Mouse (Mus musculus) regulatory T cell (primary cell): ENCODE measurements around the gene Ski.

Experiments used
- in situ Hi-C: fragments of 300-600 bp; cut with MboI, MseI; formaldehyde crosslinking; loops from one replicate; pipeline ENCODE4 v1.15.1; 2025; ENCODE audit warnings: high pct_unique_total_duplicates

Ski gene

DNA sequence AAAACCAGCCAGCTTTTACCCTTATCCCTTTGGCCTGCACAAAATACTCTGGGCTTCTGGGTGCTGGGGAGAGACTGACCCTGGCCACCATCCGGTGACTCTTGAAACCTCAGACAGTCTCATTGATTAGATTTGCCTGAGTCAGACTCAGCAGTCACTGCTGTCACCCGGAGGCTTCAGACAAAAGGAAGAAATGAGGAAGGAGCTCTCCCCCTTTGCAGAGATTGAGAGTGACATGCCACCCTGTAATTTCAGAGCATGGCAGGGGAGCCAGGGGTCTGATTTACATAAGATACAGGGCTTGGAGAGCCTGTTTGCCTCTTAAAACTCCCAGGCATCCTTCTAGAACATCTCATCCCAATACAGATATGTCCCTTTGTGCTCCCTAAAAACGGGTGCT is 89.2 kb downstream of the Ski start:
- in situ Hi-C loops, result loop anchor here (10.0 kb wide), 1 partner anchor 528 kb away; no protein-coding TSS in a partner anchor

DNA sequence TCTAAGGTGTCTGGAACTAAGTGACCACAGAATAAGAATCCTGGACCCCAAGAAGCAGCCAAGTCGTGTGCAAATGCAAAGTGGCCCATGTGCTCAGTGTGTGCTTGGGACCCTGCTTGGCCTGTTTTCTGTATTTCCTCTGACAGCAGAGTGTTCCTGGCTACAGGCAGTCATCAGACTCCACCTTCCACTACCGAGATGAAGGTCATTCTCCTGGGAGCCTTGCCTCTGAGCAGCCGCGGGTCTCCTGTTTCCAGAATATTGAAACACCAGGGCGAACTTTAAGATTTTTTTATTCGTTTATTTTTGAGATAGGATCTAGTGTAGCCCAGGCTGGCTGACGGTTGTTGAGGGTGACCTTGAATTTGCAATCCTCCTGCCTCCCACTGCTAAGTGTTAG is 91.8 kb downstream of the Ski start:
- in situ Hi-C loops, result loop anchor here (10.0 kb wide), 1 partner anchor 526 kb away; no protein-coding TSS in a partner anchor

DNA sequence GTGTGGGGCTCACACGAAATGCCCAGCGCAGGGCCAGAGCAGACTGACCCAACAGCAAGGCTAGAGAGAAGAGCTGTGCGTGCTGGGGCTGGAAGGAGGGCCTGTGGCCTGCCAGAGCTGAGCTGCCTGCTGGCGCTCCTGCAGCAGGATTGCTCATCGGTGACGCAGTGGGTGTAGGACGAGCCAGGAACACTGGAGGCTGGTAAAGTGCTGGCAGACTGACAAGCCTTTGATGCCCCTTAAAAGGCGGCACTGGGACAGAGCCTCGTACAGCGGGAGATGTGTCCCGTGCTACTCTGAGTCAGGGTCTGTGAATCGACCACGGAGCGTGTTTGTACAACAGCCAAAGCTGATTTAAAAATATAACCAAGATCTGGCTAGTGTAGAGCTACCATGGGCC is 92.4 kb downstream of the Ski start:
- in situ Hi-C loops, result loop anchor here (10.0 kb wide), 1 partner anchor 525 kb away; no protein-coding TSS in a partner anchor

DNA sequence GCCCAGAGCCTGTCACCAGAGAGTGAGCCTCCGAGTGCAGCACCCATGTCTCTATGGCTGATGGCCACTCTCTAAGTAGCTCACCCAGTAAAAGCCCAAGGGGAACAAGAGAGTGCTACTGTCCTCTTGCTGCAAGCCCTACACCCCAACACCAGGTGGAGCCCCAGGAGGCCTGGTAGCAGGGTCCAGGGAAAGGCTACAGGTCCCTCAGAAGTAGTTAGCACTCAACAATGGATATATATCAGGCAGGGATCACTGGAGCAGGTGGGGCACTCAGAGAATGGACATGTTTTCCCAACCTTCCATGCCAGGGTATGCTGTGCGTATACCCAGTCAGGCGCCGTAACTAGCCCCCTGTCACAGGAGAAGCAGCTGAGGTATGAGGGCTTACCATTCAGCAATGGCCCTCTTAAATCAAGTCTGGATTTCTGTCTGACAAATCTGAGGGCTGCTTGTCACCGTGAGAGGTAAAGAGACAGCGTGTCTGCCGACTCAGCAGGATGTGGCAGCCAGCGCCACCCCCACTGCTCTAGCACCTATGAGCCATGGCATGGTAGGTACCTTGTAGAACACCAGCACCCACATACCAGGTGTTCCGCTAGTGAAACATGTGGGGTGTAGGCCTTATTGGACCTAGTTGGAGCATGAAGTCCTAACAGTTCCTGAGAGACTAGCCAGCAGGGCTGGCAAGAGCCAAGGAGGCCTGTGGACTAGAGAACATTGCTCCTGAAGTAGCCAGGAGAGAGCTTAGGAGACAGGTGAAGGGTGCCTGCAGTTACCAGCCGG is 93.1 kb downstream of the Ski start:
- in situ Hi-C loops, result no loop called here

DNA sequence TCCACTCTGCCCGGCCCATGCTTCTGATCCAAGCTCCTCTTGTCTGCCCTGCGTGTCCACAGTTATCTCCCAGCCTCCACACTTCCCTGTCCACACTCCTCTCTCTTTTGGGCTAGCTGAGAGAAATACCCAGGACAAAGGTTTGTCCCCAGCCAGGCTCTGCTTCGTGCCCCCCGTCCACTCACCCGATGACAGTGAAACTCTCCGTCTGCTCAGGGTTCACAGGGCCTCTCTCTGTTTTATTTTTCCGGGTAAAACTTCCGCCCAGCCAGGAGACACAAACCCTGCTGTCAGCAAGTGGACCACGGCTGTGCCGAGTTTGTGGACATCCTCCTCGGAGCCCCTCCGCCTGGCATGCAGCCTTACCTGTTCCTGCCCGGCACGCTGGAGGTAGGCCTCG is 94.0 kb downstream of the Ski start:
- in situ Hi-C loops, result no loop called here

DNA sequence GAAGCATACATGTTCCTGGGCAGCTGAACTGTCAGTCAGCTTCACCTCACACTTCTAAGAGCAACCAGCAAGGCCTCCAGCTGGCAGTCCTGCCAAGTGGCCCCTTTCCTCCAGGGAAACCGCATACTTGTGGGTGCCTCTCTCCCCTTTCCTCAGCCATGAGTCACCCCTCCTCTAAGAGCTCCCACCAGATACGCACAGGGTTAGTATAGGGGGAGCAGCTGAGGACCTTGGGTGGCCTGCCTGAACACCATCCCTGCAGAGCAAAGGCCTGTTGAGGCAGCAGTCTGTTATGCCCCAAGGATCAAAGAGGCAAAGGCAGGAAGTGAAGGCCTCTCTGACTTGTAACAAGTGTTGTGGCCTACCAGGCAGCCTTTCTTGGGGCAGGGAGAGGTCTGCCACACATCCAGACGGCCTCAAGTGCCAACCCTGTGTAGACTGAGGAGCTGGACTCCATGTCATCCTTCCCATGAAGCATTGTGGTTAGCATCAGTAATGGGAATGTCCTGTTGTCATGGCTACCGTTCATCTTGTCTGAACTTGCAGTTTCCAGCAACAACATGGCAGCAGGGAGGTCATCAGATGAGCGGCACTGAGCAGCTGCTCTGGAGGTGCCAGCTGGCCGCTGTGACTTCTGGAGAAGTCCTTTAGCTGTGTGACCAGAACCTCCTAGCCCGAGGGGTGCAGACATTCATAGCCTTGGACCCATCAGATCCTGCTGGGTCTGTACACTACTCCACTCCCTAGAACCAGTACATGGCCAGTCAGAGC is 95.6 kb downstream of the Ski start:
- in situ Hi-C loops, result no loop called here

DNA sequence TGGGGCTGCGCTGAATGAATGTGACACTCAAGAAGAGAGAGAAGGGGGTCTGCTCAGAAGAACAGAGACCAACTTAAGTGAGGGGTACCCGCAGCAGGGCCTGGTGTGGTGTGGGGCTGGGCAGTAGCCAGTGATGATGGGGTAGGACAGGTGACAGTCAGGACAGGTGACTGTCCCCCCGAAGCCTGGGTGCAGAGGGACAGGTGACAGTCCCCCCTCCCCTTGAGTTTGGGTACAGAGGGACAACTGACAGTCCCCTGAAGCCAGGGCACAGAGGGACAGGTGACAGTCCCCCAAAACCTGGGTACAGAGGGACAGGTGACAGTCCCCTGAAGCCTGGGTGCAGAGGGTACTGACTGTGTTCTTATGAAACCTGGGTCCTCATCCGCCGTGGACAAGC is 96.2 kb downstream of the Ski start:
- in situ Hi-C loops, result no loop called here

DNA sequence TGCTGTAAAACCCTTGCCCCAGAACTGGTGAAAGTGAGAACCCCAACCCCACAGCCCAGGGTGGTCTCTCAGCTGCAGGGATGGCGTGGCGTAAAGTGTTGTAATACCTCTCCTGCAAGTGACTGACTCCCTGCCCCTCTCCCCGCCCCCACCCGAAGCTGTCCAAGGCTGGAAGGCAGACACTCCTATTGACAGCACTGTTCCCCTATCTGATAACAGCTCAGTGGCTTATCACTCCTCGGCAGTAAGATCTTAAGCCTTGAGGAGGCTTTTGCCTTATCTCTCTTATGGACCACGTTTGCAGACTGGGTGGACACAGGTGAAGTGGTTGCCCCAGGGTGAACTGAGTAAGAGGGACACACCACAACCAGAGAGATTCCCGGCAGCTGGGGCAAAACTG is 97.1 kb downstream of the Ski start:
- in situ Hi-C loops, result no loop called here

DNA sequence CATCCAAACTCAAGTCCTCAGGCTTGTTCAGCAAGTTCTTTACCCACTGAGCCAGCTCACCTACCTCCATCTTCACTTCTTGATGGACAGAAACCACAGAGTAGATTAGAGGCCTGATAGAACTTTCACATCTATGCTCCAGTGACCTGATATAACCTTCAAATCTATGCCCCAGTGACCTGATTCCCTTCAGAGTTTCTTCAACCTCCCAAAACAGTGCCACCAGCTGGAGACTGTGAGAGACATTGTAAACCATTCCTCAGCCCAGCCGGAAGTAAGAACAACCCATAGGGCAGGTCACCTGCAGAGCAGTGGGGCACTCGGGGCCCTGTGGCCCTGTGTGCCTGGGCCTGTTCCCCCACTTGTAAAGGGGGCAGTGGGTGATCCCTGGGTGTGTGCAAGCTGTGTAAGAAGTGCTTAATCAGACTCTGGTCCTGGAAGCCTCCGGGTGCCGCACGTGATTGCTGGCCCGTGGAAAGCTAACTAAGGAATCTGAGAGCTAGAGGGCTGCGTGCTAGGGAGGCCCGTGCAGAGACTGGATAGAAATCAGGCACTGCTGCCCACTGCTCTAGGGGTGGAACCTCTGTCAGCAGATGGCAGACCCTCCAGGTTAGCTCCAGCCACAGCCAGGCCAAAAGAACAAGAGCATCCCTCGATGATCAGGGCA is 98.4 kb downstream of the Ski start:
- in situ Hi-C loops, result no loop called here

DNA sequence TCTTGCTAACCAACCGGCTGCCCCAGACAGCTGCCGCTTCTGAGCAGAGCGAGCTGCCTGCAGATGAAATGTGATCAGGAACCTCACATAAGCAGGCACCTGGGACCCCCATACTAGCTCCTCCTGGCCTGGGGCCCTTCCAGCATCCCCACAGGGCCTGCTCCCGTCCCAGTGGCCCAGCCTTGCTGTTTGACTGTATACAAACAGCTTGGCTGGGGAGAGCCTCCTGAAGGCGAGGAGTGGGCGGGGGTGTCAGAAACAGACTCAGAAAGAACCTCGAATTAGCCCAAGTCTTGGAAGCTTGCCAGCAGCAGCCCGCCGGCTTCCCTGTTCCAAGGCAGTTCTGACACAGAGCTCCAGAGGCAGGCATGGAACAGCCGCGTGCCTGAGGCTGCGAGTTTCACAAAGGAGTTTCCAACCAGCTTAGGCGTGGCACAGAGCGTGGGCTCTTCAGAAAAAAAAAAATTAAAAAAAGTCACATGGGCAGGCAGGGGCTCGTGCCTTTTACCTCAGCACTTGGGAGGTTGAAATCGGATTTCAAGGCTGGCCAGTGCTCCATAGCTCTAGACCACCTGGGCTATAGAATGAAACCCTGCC is 99.8 kb downstream of the Ski start:
- in situ Hi-C loops, result no loop called here

DNA sequence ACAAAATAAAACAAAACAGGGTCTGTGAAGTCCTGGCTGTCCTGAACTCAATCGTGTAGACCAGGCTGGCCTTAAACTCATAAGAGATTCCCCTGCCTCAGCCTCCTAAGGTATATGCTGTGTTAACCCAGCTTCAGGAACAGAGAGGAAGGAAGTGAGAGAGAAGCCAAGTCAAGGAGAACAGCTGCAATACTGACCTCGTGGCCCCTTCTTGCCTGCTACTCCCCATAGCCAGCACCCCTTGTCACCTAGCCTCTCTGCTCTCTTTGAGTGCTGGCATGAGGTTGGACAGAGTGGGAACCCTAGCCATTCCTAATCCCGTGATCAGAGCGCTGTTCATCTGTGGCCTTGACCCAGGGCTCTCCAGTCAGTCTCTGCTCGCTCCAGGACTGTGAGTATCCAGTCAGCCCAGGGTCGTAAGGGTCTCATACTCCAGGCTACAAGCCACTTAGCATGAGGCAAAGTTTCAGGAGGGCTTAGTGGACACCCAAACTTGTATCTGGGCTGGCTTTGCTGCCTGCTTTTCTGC is 100.4 kb downstream of the Ski start:
- in situ Hi-C loops, result no loop called here

DNA sequence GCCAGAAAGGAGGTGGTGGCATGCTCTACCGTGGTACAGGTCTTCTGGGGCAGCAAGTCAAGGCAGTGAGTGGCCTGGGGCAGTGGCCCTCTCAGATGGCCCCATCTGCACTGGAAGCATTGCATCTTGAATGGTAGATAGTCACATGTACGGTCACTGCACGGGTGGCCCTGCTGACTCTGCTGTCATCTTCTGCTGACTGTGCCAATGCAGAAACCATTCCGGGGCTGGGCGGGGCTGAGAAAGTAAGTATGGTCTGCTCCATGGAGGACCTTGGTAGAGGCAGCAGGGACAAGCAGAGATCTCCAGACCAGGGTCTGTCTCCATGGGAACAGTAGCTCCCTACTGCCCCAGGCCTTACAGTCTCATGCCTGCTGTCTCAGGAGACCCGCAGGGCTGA is 101.2 kb downstream of the Ski start:
- in situ Hi-C loops, result no loop called here

DNA sequence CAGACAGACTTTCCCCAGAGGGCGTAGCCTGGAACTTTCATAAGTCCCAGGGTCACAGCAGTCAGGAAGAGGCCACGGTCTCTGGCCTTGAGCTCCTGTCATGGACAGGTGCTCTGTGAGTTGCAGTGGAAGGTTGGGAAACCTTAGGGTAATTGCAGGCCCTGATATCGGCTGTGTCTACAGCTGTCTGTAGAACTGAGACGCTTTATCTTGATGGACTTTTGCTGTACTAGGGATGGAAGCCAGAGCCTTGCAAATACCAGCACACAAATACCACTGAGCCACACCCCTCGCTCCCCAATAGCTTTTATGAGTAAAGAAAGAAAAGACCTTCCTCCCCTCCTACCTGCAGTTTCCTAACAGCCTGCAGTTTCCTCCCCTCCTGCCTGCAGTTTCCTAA is 101.8 kb downstream of the Ski start:
- in situ Hi-C loops, result no loop called here

DNA sequence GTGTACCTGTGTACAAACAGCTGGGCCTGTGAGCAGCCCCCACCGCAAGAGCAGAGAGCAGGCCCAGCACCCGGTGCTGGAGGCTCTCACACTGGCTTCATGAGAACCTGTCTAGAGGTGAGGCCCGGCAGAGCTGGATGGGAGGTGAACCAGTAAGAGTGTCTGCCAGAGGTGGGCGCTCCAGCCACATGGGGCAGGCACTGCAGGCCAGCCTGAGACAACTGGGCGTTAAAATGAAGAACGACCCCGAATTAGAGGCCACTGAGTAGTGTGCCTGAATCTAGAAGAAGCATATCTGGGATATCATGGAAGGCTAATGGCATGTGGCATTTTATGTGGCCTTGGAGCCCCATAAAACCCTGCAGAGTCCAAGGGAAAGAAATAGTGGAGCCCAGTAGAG is 102.4 kb downstream of the Ski start:
- in situ Hi-C loops, result no loop called here

DNA sequence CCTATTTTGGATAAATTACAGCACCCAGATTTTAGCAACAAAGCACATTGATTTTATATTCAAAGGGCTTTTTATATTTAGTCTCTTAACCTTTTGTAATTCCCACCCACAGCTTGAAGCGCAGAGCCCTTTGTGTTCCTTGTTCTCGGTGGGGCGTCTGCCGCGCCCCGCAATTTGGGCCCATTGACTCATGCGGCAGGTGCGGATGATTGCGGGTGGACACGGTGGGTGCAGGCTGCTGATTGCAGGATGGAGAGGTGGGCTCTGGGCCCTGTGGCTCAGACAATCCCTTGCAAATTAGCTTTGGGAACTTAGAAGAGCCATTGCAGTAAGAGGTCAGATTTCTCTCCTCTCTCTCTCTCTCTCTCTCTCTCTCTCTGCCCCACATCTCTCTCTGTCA is 104.1 kb downstream of the Ski start:
- in situ Hi-C loops, result no loop called here

DNA sequence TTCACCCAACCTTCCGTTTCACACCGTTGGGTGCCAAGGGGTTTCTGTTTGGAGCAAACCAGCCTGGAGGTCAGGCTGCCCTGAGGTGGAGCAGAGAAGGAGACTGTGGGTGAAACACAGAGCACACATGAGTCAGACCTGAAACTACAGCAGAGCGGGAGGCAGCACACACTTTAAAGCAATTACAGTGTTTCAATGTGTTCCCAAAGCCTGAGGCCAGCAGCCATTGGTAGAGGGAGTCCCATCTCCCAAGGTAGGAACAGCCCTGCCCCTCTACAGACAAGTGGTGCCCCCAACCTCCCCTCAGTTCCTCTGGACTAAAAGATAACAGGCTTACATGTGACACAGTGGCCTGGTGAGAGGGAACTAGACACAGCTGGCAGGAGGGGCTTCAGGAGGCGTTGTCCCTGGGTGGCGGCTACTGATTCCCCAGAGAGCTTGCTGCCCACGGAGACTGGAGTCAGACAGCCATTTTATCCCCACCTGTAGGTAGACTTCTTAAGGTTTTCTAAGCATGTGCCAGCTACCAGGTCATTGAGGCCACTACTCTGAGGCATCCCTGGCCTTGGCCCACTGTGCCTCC is 104.9 kb downstream of the Ski start:
- in situ Hi-C loops, result no loop called here

DNA sequence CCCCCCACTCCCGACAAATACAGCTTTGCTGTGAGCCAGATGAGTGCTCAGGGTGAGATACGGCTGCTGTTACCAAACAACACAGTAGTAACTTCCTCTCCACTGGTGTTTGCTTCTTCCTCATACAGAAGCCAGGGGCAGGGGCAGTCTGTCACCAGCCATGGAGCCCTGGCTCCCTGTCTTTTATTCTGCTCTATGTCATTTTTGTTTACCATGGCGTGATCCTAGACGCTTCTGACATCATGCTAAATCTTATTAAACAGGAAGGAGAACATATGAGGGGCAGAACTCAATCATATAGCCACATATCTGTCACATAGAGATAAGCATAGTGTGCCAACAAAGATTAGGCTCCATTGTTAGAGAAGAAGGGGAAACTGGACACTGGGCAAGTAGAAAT is 105.8 kb downstream of the Ski start:
- in situ Hi-C loops, result no loop called here

DNA sequence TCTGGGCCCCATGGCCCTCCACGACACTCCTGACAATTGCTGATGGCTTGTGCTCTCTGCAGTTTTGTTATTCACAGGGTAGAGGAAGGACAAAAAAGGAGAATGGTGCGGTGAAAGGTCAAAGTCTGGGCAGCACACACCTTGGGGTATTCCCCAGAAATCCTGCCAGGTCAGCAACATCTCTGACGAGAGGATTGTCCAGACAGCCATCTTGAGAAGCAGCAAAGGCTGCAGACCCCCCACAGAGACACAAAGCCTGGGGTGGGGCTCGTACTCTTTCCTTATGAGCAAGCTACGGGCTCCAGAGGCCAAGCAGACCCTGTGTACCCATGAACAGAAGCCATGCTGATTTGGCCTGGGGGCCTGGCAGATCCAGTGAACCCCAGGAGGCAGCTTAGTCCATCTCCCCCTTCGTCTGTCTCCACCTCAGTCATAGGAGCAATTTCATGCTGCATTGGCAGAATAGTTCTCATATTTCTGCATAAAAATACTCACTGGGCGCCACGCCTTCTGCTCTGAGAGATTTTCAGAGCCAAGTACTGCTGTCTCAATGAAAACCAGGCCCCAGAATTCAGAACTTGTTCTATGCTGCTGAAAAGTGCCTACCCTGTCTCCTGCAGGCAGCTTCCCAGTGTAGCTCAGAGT is 108.5 kb downstream of the Ski start:
- in situ Hi-C loops, result no loop called here

DNA sequence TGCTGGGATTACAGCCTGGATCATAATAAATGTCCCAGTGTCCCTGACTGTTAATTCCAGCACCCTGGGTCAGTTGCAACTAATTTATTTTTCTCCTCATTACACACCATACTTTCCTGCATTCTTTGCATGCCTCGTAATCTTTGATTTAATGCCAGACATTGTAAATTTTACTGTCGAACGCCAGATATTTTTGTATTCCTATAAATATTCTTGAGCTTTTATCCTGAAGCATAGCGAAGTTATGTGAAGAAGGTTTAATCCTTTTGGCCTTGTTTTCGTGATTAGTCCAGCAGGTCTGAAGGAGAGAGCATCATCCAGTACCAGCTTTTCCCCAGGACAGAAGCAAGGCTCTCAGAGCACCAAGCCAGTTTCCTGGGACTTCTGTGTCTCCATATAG is 112.9 kb downstream of the Ski start:
- in situ Hi-C loops, result no loop called here

DNA sequence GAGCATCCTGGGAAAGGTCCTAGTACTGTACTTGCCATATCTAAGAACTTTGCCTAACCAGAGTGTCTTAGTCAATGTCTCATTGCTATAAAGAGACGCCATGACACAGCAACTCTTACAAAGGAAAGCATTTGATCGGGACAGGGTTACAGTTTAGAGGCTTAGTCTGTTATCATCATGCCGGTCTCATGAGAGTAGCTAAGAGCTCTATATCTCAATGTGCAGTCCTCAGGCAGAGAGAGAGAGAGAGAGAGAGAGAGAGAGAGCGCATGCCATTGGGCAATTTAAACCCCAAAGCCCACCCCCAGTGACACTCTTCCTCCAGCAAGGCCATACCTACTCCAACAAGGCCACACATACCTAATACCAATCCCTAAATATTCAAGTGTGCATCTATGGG is 114.5 kb downstream of the Ski start:
- in situ Hi-C loops, result no loop called here
